Mouse (Mus musculus) C2C12 (cell line): ENCODE measurements at regions not wholly inside any gene's neighbourhood (a gene's known extent, or its start where the extent isn't known, plus 50 kb on each side); places are given as distances from the start of the nearest gene placed in this dataset.

Experiments
- CTCF ChIP-seq: IDR thresholded peaks from one replicate; pipeline ENCODE4 v1.5.1; 2011; ENCODE audit not compliant: control insufficient read depth, insufficient read depth, insufficient read length
- MAX ChIP-seq: IDR thresholded peaks from one replicate; pipeline ENCODE4 v1.6.1; 2011; ENCODE audit warnings: mild to moderate bottlenecking, control low read depth

GRCm38 (mm10) chr8:35087070-35087469 is 678.5 kb upstream of the Gm19410 start:
- no peak for TF ChIP-seq CTCF
- no peak for TF ChIP-seq MAX
